Mouse (Mus musculus) neural tube, embryonic 12.5 days (tissue): ENCODE results near the gene Usp49. TPM values are rescaled to one million over a fixed set of nuclear protein-coding genes. Genes with fewer than 3 reads are reported as not detected.

Experiments used
- ATAC-seq: fragments of 200-750 bp; cut with Nextera tagmentation; 2 replicates; pipeline ENCODE4 v1.8.0; 2017; ENCODE audit warnings: low read depth, mild to moderate bottlenecking, moderate TSS enrichment, moderate library complexity; ENCODE audit not compliant: low FRiP score
- H3K27ac ChIP-seq: fragments of 300-500 bp; sonication (generic); 2 replicates; pipeline ENCODE4 v1.5.1; 2016
- H3K27me3 ChIP-seq: fragments of 300-500 bp; sonication (generic); replicated peaks from 2 replicates; pipeline ENCODE4 v1.6.1; 2016; ENCODE audit warnings: mild to moderate bottlenecking
- H3K36me3 ChIP-seq: fragments of 300-500 bp; sonication (generic); 2 replicates; pipeline ENCODE4 v1.6.1; 2016; ENCODE audit warnings: mild to moderate bottlenecking
- H3K4me1 ChIP-seq: fragments of 300-500 bp; sonication (generic); 2 replicates; pipeline ENCODE4 v1.6.1; 2016
- H3K4me2 ChIP-seq: fragments of 300-500 bp; sonication (generic); replicated peaks from 2 replicates; pipeline ENCODE4 v1.6.1; 2016; ENCODE audit warnings: mild to moderate bottlenecking
- H3K4me3 ChIP-seq: fragments of 300-500 bp; sonication (generic); 2 replicates; pipeline ENCODE4 v1.5.1; 2016
- H3K9ac ChIP-seq: fragments of 300-500 bp; sonication (generic); 2 replicates; pipeline ENCODE4 v1.6.1; 2016; ENCODE audit warnings: mild to moderate bottlenecking
- H3K9me3 ChIP-seq: fragments of 300-500 bp; sonication (generic); 2 replicates; pipeline ENCODE4 v1.6.1; 2016; ENCODE audit warnings: mild to moderate bottlenecking
- WGBS: fragments of 180-500 bp; shearing (Covaris S2); methylation state at CpG from one replicate; pipeline ENCODE4 v1.1.7; 2016; 5-methylcytosine and 5-hydroxymethylcytosine counted together
- polyA plus RNA-seq: library from polyadenylated mRNA; unstranded; fragments of >200 nt; fragmentation: Nextera tagmentation; extraction: Ambion mirVana; gene quantifications from 2 replicates; pipeline ENCODE4 v1.2.1, GENCODE M21; 2016

Usp49 gene
- polyA plus RNA-seq, 1 experiment from 2014 or later = 12.5 TPM

DNA sequence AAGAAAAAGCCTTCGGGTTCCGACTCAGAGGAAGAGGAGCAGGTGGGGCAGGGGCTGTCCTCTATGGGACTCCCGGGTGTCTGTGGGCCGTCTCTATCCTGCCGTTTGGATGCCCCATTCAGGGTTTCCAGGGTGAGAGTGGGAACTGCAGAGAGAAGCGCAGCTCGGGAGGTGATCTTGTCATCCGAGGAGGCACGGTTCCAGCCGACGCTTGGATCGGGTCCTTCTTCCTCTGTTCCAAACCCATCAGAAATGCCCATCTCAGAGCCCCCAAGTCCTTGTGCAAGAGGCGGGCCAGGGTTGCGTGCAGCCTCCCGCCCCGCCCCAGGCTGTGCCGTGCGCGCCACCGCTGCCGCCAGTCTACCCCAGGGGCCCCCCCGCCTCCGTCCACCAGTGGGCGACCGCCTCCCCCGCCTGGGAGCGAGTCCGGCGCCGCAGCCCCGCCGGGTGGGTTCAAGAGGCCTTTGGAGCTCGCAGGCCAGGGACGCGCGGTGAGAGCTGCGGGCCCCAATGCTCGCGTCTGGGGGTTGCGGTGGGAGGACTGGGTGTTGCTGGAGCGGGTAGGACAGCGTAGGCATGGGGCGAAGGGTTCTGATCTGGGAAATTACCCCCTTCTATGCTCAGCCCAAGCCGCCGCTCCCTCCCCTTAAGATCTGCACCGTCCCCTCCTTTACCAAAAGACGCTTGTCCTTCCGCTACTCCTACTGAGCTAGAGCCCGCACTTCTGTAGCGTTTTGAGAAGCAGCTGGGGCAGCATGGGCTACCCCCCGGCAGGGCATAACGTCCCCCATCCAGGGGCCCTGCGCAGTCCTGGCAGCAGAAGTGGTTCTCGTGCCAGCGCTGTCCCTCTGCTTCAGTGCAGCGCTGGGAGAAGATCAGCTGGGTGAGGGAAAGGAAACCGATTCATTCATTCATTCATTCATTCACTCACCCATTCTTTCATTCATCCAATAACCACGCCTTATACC, 58.4 kb downstream of the Usp49 start, which contains the start of gene Frs3:
TSS of gene Frs3 (plus strand) at position 423 of the 968 bp plus-strand sequence.
- WGBS = under 1% methylated on average over 58 of the region's 58 CpGs
- peaks cover 24% of the 10 kb centered on the region for H3K4me1 ChIP-seq
- peak within 1 kb of the TSS; percentile 72 for H3K4me3 ChIP-seq
- H3K9me3 ChIP-seq = no peaks in the 10 kb centered on the region
- H3K4me2 ChIP-seq = peak within 1 kb of the TSS; percentile 86
- H3K27me3 ChIP-seq = no peaks in the 10 kb centered on the region
- ATAC-seq = peak; percentile 65
- H3K36me3 ChIP-seq = peaks cover 10% of the 10 kb centered on the region
- peak within 1 kb of the TSS; percentile 84 for H3K9ac ChIP-seq
- H3K27ac ChIP-seq = peak within 1 kb of the TSS; percentile 77

DNA sequence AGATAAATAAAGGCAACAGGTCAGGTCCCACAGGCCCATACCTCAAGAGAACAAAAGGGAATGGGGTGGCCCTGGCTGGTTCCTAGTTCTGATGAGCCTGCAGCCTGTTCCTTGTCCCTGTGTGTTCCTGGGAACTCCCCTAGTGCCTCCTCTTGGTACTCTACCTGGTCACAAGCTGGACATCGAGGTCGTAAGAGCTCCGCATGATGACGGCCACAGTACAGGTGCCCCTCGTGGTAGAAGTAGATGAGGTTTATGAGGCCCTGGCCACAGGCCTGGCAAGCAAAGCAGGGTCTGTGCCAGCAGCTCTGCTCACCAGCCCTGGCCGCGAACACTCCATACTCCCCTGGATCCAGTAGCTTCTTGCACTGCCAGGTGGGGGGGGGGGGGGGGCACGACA, 59.4 kb downstream of the Usp49 start:
- Histone ChIP-seq H3K4me2 (peak overlapping the region; percentile 86), H3K36me3 (0 out of 2 replicates have a peak, but pooled peaks cover under 1% of the 10 kb centered on the region), H3K9ac (no peak overlapping the region), H3K4me1 (peaks cover 29% of the 10 kb centered on the region), H3K9me3 (no peaks in the 10 kb centered on the region), H3K4me3 (no peak overlapping the region), H3K27me3 (no peaks in the 10 kb centered on the region), H3K27ac (no peak overlapping the region)
- 81% methylated on average over 8 of the region's 8 CpGs for WGBS
- ATAC-seq = no peak

GRCm38 (mm10) chr17:47691650-47692049, 61.2 kb downstream of the Usp49 start:
- WGBS = 94% methylated on average over 3 of the region's 3 CpGs
- H3K4me1 ChIP-seq = peaks cover 23% of the 10 kb centered on the region

DNA sequence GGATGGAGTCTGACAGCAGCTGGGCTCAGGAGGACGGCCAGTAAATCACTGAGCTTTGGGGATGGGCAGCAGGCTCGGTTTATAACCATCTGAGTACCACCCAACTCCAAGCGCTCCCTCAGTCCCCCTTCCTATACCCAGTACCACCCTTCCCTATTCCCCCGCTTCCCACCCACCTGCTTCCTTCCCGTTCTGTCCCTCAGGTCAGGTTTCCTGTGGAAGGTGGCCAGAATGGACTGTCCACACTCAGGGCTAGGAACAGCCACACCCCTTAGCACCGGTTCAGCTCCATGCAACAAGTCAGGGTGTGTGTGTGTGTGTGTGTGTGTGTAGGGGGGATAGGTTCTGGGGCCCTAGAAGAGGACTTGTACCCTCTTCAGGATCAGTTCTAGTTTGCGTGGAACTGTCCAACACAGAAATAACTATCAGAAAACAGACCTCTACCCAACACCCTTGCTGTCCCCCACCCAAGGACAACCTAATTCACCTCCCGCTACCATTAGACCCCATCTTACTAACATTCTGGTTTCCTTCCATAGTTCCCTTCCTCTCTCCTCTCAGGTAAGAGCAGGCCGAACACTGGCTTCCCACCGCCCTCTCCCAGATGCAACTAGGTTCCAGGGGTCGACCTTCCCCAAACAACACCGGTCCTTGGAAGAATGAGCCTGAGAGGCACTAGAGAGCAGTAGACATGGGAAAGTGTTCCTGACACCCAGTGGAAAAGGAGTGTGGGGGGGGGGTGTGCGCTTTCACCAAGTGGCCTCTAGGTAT, 63.4 kb downstream of the Usp49 start:
- H3K27ac ChIP-seq = no peak overlapping the region
- H3K9me3 ChIP-seq = no peaks in the 10 kb centered on the region
- no peaks in the 10 kb centered on the region for H3K36me3 ChIP-seq
- no peak for ATAC-seq
- H3K4me3 ChIP-seq = peak overlapping the region; percentile 73
- H3K9ac ChIP-seq = peak overlapping the region; percentile 80; the same call in 1 of the 2 replicates
- H3K4me1 ChIP-seq = peaks cover 14% of the 10 kb centered on the region; the same call in 1 of the 2 replicates
- H3K4me2 ChIP-seq = peak overlapping the region; percentile 87
- H3K27me3 ChIP-seq = no peaks in the 10 kb centered on the region
- WGBS = 32% methylated on average over 13 of the region's 13 CpGs

More at GRCm38 (mm10) chr17:47691650-47692049, 61.2 kb downstream of the Usp49 start:
- Histone ChIP-seq H3K27ac (no peak overlapping the region), H3K9ac (no peak overlapping the region), H3K27me3 (no peaks in the 10 kb centered on the region), H3K36me3 (no peaks in the 10 kb centered on the region), H3K4me2 (no peak overlapping the region), H3K9me3 (no peaks in the 10 kb centered on the region), H3K4me3 (no peak overlapping the region)
- ATAC-seq = no peak

- Histone ChIP-seq H3K27ac (0 out of 2 replicates have a peak within 1 kb of the TSS, but pooled peaks have one; percentile 3), H3K4me1 (peaks cover 11% of the 10 kb centered on the region; the same call in 1 of the 2 replicates), H3K36me3 (peaks cover 2% of the 10 kb centered on the region; the same call in 1 of the 2 replicates), H3K4me2 (peak within 1 kb of the TSS; percentile 87), H3K9ac (peak within 1 kb of the TSS; percentile 80), H3K27me3 (no peaks in the 10 kb centered on the region), H3K4me3 (peak within 1 kb of the TSS; percentile 73), H3K9me3 (no peaks in the 10 kb centered on the region)
- no peak for ATAC-seq
- 0% methylated on average over 3 of the region's 3 CpGs for WGBS
Observed at GRCm38 (mm10) chr17:47694442-47694502, 63.8 kb downstream of the Usp49 start, which contains the start of gene Gm21981. Gene Gm21981, minus strand, starts transcription at chr17:47694455.

DNA sequence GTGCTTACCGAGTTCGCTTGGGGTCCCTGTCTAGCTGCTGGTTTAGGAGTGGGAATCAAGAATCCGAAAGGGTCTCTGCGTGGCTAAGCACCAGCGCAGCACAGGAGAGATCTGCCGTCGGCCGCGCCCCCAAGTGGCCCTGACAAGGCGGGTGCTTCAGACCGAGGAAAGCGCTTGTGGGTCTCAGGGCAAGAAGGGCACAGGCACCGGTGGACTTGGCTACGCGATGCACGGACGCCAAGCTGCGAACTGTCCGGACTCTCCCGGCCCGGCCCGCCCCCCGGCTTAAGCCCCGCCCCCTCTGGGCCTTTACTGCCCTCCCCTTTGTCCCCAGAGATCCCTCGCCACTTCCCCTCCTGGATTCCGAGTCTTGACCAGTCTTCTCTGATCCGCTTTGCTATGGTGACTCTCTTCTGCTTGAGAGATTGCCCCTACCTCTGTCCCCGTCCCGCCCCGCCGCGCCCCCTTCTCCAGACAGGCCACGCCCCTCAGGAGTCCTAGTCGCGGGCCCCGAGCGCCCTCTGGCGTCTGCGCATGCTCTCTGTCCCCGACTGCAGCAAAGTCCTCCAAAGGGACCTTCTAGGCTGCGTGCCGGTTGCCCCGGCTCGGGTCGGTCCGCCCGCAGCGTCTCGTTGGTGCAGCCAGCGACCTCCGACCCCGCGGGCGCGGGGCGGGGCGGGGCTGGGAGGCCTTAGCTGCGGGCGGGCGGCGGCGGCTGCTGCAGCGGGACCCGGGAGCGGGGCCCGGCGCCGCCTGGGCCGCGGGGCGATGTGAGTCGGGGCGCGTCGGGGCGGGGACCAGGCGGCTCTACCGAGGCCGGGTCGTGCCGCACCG, 64.2 kb downstream of the Usp49 start, which contains the start of gene Prickle4:
TSS of gene Prickle4 (minus strand) at position 234 of the 834 bp plus-strand sequence.
- Histone ChIP-seq H3K4me2 (peak within 1 kb of the TSS; percentile 87), H3K27ac (0 out of 2 replicates have a peak within 1 kb of the TSS, but pooled peaks have one; percentile 3), H3K27me3 (no peaks in the 10 kb centered on the region), H3K36me3 (peaks cover 7% of the 10 kb centered on the region; the same call in 1 of the 2 replicates), H3K4me1 (peaks cover 8% of the 10 kb centered on the region; the same call in 1 of the 2 replicates), H3K4me3 (peak within 1 kb of the TSS; percentile 73), H3K9me3 (no peaks in the 10 kb centered on the region), H3K9ac (peak within 1 kb of the TSS; percentile 80)
- ATAC-seq = peak; percentile 96
- WGBS = under 1% methylated on average over 79 of the region's 82 CpGs

DNA sequence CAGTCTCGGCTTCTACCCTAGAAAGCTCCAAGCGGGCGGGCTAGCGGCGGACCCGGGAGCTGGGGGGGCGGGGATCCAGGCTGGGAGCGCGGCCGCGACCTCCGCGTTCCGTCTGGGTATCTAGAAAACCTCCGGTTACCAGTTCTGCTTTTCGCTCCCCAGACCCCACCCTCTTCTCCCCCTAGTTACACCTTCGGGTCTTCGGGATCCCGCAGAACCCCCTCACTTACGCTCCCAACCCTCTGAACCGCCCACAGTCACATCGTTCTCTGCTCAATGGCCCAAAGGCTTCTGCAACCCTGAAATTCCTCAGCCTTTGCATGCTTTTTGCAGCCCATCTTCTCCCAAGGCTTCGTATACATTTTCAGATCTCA, 64.8 kb downstream of the Usp49 start:
- H3K36me3 ChIP-seq = peaks cover 13% of the 10 kb centered on the region; the same call in 1 of the 2 replicates
- no peak; the same call in 1 of the 2 replicates for ATAC-seq
- peak overlapping the region; percentile 73 for H3K4me3 ChIP-seq
- no peaks in the 10 kb centered on the region for H3K27me3 ChIP-seq
- under 1% methylated on average over 16 of the region's 23 CpGs for WGBS
- H3K4me2 ChIP-seq = peak overlapping the region; percentile 87
- H3K9ac ChIP-seq = peak overlapping the region; percentile 80
- 0 out of 2 replicates have a peak overlapping the region, but pooled peaks have one; percentile 3 for H3K27ac ChIP-seq
- H3K9me3 ChIP-seq = no peaks in the 10 kb centered on the region
- peaks cover 8% of the 10 kb centered on the region; the same call in 1 of the 2 replicates for H3K4me1 ChIP-seq

DNA sequence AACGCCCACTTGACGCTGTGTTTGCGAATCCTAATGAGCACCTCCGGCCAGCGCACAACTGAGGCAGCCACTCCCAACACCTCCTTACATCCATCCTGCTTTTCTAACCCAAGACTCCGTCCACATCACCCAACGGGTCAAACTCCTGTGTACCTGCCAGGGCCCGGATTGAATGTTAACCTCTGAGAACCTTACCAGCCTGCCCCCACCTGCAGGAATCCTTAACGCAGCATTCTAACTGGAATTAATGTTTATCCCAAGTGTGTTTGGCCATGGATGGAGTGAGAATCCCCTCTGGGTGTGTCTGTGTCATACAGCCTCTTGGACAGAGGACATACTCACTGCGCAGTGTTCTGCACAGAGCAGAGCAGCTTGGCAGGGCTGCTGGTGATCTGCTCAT, 67.7 kb downstream of the Usp49 start:
- Histone ChIP-seq H3K36me3 (peaks cover 39% of the 10 kb centered on the region), H3K4me3 (no peak overlapping the region), H3K4me2 (no peak overlapping the region), H3K27ac (no peak overlapping the region), H3K9me3 (no peaks in the 10 kb centered on the region), H3K4me1 (peaks cover 8% of the 10 kb centered on the region; the same call in 1 of the 2 replicates), H3K27me3 (peaks cover 11% of the 10 kb centered on the region), H3K9ac (no peak overlapping the region)
- ATAC-seq = no peak
- 89% methylated on average over 10 of the region's 10 CpGs for WGBS

- peaks cover 43% of the 10 kb centered on the region for H3K36me3 ChIP-seq
- no peak overlapping the region for H3K4me3 ChIP-seq
- H3K27ac ChIP-seq = no peak overlapping the region
- H3K4me2 ChIP-seq = no peak overlapping the region
- H3K4me1 ChIP-seq = peaks cover 4% of the 10 kb centered on the region; the same call in 1 of the 2 replicates
- H3K9me3 ChIP-seq = no peaks in the 10 kb centered on the region
- WGBS = 80% methylated on average over 2 of the region's 2 CpGs
- no peak overlapping the region for H3K9ac ChIP-seq
- no peak for ATAC-seq
- H3K27me3 ChIP-seq = peaks cover 14% of the 10 kb centered on the region
Observed at GRCm38 (mm10) chr17:47699055-47699454, 68.6 kb downstream of the Usp49 start.

DNA sequence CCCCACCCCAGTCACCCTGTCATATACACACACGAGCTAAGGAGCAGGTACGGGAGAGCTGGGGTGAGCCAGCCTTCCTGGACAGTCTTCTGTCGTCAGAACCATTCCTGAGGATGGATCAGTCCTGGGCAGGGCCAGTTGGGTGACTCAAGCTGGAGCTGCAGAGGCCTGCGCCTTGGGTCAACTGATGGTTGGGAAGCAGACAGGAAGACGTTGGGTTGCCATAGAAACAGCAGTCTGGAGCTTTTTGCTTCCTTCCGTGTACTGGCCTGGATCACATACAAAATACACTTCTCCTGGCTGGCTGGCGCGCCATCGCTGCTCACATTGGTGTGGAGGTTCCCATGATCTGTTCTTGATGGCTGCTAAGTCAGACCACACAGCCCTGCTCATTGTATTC, 71.3 kb downstream of the Usp49 start:
- Histone ChIP-seq H3K4me1 (no peaks in the 10 kb centered on the region), H3K4me3 (no peak overlapping the region), H3K36me3 (peaks cover 47% of the 10 kb centered on the region), H3K27ac (no peak overlapping the region), H3K4me2 (no peak overlapping the region), H3K9me3 (no peaks in the 10 kb centered on the region), H3K27me3 (peaks cover 18% of the 10 kb centered on the region), H3K9ac (no peak overlapping the region)
- 81% methylated on average over 9 of the region's 9 CpGs for WGBS
- ATAC-seq = no peak

- Histone ChIP-seq H3K27me3 (peaks cover 18% of the 10 kb centered on the region), H3K4me3 (no peak overlapping the region), H3K9me3 (no peaks in the 10 kb centered on the region), H3K4me1 (no peaks in the 10 kb centered on the region), H3K36me3 (peaks cover 47% of the 10 kb centered on the region), H3K27ac (no peak overlapping the region), H3K4me2 (no peak overlapping the region), H3K9ac (no peak overlapping the region)
- ATAC-seq = no peak
- 42% methylated on average over 28 of the region's 28 CpGs for WGBS
Observed at GRCm38 (mm10) chr17:47702548-47703345, 72.3 kb downstream of the Usp49 start.
